Mouse (Mus musculus) left cerebral cortex, postnatal 10 days (tissue): ENCODE measurements around the gene Plg. TPM values are rescaled to one million over a fixed set of nuclear protein-coding genes. Genes with fewer than 3 reads are reported as not detected.

Experiments used
- DNase-seq, 2 experiments: peaks; one replicate each; pipeline ENCODE4 v3.0.0; 2021 to 2022; ENCODE audit warnings: low spot score in 2 of 2, mixed read lengths in 1 of 2; ENCODE audit errors: extremely low spot score in 1 of 2
- intact Hi-C: fragments of 180-260 bp; cut with DNase I; formaldehyde crosslinking; loops from one replicate; pipeline ENCODE4 v1.15.1; 2025
- total RNA-seq, 2 experiments: library from RNA; stranded (reverse); gene quantifications; 2 replicates each; pipeline ENCODE4 v1.2.3; 2021

Gene Plg
- total RNA-seq, 2 experiments from 2014 or later: not detected

- DNase-seq: no peak
- intact Hi-C loops: no loop called here
Measured at GRCm38 (mm10) chr17:12431707-12432106, 53.3 kb downstream of the Plg start.

- intact Hi-C loops: no loop called here
- no peak for DNase-seq
Measured at GRCm38 (mm10) chr17:12437771-12438170, 59.4 kb downstream of the Plg start.

GRCm38 (mm10) chr17:12444561-12444960 is 66.2 kb downstream of the Plg start:
- intact Hi-C loops: no loop called here
- no peak for DNase-seq

- no peak for DNase-seq
Measured at GRCm38 (mm10) chr17:12451234-12451633, 72.8 kb downstream of the Plg start.

GRCm38 (mm10) chr17:12452862-12453531 is 74.6 kb downstream of the Plg start:
- DNase-seq: no peak
- intact Hi-C loops: no loop called here

More at GRCm38 (mm10) chr17:12451234-12451633, 72.8 kb downstream of the Plg start:
- intact Hi-C loops: no loop called here

- no peak for DNase-seq
- intact Hi-C loops: no loop called here
Measured at GRCm38 (mm10) chr17:12453691-12454090, 75.3 kb downstream of the Plg start.

- intact Hi-C loops: no loop called here
- no peak for DNase-seq
Measured at GRCm38 (mm10) chr17:12455143-12455790, 76.9 kb downstream of the Plg start.

GRCm38 (mm10) chr17:12461168-12461567 is 82.8 kb downstream of the Plg start:
- DNase-seq: no peak
- intact Hi-C loops: no loop called here

- DNase-seq: no peak
- intact Hi-C loops: loop anchor here (5.0 kb wide), 1 partner anchor 186 kb away; no protein-coding TSS in a partner anchor
Measured at GRCm38 (mm10) chr17:12466501-12467000, 88.1 kb downstream of the Plg start.

GRCm38 (mm10) chr17:12467642-12468041 is 89.2 kb downstream of the Plg start:
- intact Hi-C loops: loop anchor here (5.0 kb wide), 1 partner anchor 185 kb away; no protein-coding TSS in a partner anchor
- no peak for DNase-seq

- DNase-seq: no peak
- intact Hi-C loops: loop anchor here (5.0 kb wide), 1 partner anchor 184 kb away; no protein-coding TSS in a partner anchor
Measured at GRCm38 (mm10) chr17:12468745-12469144, 90.3 kb downstream of the Plg start.

Other genes starting within 250 kb of the Plg start
- 10 to 100 TPM; 32.9 to 33.9 TPM for gene Map3k4, start 59.8 kb upstream of the Plg start, total RNA-seq
- gene Slc22a3, start 129.1 kb downstream of the Plg start, total RNA-seq: 10 to 100 TPM; 11.1 to 11.4 TPM
- under 1 TPM; 0.62 to 0.87 TPM for gene Slc22a2, start 205.5 kb downstream of the Plg start, total RNA-seq